Mouse (Mus musculus) adrenal gland, adult 10 weeks (tissue): ENCODE measurements around the gene Gm17693. TPM values are rescaled to one million over a fixed set of nuclear protein-coding genes. Genes with fewer than 3 reads are reported as not detected.

Source experiments
- polyA plus RNA-seq: library from polyadenylated mRNA; stranded (reverse); fragments of 350-450 nt; fragmentation: Illumina TruSeq; extraction: RNeasy Lipid Tissue Mini Kit (QIAGEN cat#74804); gene quantifications from one replicate; pipeline ENCODE4 v1.2.3, GENCODE M21; 2014; ENCODE audit warnings: low read depth, low replicate concordance

Gene Gm17693
- polyA plus RNA-seq = not detected

GRCm38 (mm10) chrX:125705144-125705543 is at the start of gene Gm17693:
Gm17693 (plus strand) TSS chrX:125705444.

